Mouse (Mus musculus): ENCODE measurements around the gene Med16.
A peak's percentile ranks its signal among the peaks of the same experiment; 100 is the strongest.

The Med16 gene

DNA sequence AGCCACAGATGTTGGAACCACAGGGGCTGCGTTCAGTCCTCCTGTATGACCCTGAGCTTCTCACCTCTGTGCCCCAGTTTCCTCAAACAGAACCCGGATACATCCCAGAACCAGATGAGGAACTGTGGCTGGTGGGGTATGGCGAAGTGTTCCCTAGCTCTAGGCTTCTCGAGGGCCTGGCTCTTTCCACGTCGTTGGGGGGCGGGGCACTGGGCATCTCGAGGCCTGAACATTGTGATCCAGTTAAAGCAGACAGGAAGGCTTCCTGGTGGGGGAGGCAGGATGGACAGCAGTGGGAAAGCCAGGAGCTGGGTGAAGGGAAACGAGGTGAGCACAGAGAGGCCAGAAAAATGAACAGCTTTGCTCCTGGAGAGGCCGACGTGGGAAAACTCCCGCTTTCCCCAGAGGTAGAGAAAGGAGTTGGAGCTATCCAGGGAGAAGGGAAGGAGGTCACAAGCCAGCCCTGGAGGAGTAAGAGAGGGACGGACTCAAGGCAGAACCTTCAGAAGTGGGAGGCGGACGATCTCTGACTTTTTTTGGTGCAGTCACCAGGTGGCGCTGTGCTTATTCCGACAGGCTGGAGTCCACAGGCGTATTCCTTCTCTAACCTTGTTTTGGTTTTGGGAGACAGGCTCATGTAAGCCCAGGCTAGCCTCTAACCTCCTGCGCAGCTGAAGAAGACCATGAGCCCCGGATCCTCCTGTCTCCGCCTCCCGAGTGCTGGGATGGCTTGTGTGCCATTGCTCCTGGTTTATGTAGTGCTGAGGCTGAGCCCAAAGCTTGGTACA, 25.2 kb downstream of the Med16 start:
- DNase-seq: peak; percentile 90 to 91

DNA sequence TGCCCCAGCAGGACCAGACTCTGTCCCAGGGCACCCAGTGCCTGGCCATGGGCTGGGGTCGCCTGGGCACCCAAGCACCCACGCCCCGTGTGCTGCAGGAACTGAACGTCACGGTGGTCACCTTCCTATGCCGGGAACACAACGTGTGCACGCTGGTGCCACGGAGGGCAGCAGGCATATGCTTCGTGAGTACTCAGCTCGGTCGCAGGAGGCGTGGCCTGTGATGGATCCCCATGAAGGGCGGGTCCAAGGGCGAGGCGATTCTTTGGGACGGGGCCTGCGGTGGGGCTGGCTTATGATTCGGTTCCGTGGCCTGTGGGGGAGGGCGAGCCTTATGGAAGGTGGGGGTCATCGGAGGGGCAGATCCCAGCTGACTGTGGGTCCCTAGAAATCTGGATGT, 26.7 kb downstream of the Med16 start:
- DNase-seq: peak in 1 of 2 experiments; percentile 50

GRCm38 (mm10) chr10:79880721-79881120, 28.0 kb downstream of the Med16 start:
- peak in 1 of 2 experiments; percentile 52 for DNase-seq

- no peak for DNase-seq
Observed at GRCm38 (mm10) chr10:79879527-79879926, 29.2 kb downstream of the Med16 start.

DNA sequence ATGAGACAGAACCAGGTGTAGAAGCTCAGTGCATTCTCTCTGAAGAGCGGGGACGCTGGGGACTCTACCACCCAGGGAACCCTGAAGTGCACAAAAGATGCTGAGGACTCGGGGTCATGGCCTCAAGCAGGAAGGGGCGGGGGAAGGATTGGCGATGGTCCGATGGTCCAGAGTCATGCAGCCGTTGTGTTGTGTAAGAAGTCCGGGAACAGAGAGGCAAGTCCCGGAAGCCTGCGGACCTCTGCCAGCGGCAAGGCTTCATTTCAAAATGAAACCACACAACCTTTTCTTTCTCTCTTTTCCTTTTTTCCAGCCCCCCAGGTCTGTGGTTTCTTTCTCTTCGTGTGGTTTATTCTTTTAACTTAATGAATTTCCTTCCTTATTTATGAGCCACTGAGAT, 31.0 kb downstream of the Med16 start:
- DNase-seq: peak; percentile 70 to 82

DNA sequence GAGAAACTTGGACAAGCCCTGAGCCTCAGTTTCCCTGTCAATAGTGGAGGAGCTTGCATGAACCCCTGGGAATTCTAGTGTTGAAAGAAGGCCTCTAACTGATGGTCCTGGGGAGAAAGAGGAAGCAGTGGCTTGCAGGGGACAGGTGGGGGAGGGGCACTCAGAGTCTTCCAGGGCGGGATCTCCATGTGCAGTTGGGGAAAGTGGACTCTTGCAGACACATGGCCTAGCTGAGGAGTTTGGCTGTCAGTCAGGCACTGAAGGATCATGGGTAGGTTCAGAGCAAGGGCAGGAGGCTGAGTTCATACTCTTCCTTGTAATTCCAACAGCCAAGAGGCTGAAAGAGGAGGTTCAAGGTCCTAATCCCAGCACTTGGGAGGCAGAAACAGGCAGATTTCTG, 31.5 kb downstream of the Med16 start:
- DNase-seq: peak in 1 of 2 experiments; percentile 52

- DNase-seq: peak in 1 of 2 experiments; percentile 40
Observed at GRCm38 (mm10) chr10:79874290-79874862, 34.3 kb downstream of the Med16 start, which contains the start of the genes Prtn3 and Plppr3. Gene Prtn3 (plus strand): TSS chr10:79874476. Gene Plppr3 (minus strand): TSS chr10:79874634.

DNA sequence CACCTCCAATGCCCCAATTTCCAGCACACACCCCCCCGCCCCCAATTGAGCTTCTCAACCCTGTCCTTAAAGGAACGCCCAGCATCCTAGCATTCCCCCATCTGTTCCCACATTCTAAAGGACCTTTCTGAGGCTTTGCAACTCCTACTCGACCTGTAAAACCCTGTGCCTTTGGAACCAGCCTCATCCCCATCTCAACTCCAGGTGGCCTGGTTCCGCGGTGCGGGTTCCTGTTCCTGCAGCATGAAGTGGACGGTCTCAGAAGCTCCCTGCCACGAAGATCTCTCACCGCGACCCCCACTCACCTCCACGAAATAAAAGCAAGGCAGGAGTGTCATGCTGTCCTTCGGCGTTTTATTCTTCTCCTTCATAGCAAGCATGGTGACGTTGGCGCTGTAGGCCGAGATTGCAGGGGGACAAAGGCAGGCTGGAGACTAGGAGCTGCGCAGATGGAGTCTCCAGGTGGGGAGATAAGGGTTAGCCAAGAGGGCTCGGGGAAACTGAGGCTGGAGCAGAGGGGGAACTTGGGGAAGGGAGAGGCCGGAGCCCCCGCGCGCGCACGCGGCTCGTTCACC, 34.9 kb downstream of the Med16 start:
- no peak for DNase-seq

DNA sequence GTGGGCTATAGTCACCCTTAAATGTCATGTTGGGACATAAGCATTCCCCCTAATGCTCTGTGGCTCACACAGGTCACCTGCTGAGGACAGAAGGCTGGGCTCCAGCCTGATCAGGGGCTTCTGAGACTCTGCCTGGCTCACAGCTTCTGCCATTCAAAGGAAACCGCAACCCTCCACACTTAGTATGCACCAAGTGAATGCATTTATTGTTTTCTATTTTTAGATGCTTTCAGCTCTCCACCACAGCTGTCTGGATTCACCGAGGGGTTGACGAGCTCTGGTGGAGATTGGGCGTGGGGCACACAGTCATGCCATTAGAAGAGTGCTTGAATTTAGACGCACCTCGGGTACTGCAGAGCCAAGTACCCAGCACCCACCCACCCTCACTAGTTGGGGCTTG, 35.4 kb downstream of the Med16 start:
- no peak for DNase-seq

DNA sequence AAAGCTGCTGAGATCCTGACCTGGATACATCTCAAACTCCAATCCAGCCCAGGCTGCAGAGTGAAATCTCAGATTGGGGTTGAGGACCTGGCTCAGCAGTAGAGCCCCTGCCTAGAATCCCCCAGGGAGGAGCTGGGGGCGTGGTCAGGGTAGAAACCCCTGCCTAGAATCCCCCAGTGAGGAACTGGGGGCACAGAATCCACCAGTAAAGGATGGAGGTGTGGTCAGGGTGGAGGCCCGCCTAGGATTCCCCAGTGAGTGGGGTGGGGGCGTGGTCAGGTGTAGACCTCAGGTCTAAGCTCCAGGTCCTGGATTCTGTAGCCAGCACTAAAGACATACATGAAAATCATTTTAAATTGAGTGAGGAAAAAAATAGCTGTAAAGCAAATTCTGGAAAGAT, 35.9 kb downstream of the Med16 start:
- DNase-seq: no peak

- DNase-seq: no peak
Observed at GRCm38 (mm10) chr10:79871845-79872244, 36.9 kb downstream of the Med16 start.

DNA sequence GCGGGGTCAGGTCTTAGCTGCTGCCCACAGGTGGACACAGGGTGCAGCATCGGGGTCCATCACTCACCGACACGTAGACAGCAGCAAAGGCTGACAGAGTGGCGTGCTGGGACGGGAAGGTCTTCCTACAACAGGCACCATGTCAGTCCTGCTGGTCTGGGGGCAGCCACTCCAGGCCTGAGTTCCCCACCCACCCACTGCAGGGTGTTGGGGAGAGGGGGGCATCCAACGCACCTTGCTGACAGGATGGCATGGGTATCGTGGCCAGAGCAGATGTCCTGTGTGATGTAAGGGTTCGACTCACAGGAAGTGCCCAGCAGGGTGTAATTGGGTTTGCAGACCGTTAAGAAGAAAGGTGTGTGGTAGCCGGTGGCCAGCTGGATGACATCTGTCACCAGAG, 42.1 kb downstream of the Med16 start:
- DNase-seq: peak in 1 of 2 experiments; percentile 36

GRCm38 (mm10) chr10:79865801-79866295, 42.9 kb downstream of the Med16 start:
- DNase-seq: peak; percentile 65 to 87

- DNase-seq: peak in 1 of 2 experiments; percentile 48
Observed at GRCm38 (mm10) chr10:79865189-79865601, 43.5 kb downstream of the Med16 start.

- peak in 1 of 2 experiments; percentile 38 for DNase-seq
Observed at GRCm38 (mm10) chr10:79864351-79865188, 44.2 kb downstream of the Med16 start.

- peak in 1 of 2 experiments; percentile 54 for DNase-seq
Observed at GRCm38 (mm10) chr10:79862925-79863324, 45.8 kb downstream of the Med16 start.

DNA sequence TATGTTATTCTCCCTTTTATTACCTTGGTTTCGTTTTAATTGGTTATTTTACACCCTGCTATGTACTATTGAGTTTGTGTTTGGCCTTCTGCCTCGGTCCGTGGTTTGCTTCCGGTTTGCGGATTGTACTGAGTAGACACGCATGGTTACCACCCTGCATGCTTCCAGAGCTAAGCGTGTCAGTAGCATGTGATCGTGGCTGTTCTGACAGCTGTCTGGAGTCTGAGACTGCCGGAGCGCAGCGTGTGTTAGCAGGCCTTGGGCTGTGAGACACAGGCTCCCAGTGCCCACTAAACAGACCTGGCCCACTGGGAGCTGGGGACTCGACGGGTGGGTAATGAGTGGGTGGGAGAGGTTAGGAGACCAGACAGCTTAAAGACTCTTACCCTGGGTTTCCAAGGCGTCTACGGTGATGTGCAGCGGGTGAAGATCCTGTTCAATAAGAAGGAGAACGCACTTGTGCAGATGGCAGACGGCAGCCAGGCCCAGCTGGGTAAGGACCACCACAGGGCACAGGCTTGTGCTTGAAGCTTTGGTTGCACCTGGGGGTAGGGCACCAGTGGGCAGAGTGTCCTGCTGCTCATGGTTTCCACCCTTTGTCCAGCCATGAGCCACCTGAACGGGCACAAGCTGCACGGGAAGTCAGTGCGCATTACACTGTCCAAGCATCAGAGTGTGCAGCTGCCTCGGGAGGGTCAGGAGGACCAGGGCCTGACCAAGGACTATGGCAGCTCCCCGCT, 46.5 kb downstream of the Med16 start:
- peak; percentile 52 to 76 for DNase-seq

DNA sequence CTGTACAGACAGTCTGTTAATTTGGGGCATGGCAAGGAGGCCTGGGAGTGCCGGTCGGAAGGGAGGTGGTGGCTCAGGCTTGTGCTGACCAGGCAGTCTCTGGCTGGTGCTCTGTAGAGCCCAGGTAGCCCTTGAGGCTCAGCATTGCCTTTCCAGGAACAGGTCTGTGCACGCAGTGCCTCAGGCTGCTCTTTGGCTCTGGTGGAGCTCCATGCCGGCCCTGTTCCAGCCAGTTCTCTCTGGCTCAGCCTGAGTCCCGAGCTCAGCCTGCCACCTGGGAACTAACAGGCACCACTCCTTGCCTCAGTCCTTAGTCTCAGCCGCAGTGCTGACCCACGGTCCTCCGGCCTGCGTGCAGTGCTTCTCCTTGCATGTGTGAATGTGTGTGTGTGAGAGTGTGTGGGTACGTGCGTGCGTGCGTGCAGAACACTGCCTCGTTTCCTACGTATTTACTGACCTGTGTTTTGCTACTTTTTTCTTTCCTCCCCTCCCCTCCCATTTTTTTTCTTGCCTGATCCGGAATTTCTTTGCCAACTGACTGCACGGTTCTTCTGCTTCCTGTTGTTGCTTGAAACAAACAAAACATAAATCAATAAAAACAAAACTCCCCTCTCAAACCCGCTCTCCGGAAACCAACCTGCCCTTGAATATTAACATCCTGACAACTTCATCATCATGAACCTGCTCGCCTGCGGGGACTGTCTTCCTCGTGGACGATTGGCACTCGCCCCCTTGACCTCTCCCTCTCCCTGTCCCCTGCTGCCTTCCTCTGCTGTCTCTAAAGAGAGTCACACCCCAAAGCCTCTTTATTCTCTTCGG, 47.3 kb downstream of the Med16 start:
- DNase-seq: peak; percentile 77 to 89

GRCm38 (mm10) chr10:79860079-79860911, 48.4 kb downstream of the Med16 start:
- peak in 1 of 2 experiments; percentile 54 for DNase-seq

GRCm38 (mm10) chr10:79859116-79859515, 49.6 kb downstream of the Med16 start:
- DNase-seq: peak in 1 of 2 experiments; percentile 59

Data from kidney, postnatal 25 days (tissue).